Mouse (Mus musculus) granulocyte monocyte progenitor cell, adult 5-6 weeks (primary cell): ENCODE results near the gene Itsn1. TPM values are rescaled to one million over a fixed set of nuclear protein-coding genes. Genes with fewer than 3 reads are reported as not detected.

Experiments used
- ATAC-seq: replicated peaks from 2 replicates; pipeline ENCODE4 v1.8.0; 2016; ENCODE audit warnings: mild to moderate bottlenecking, moderate TSS enrichment, inconsistent platforms; ENCODE audit not compliant: poor library complexity, severe bottlenecking
- total RNA-seq, 2 experiments: library from RNA; stranded (forward) in 1 of 2; stranded (reverse) in 1 of 2; fragments of 200-712, 200-1000 nt in 1 of 2; fragments of >200 nt in 1 of 2; fragmentation: Nextera tagmentation in 1 of 2; gene quantifications; 2 replicates each; pipeline ENCODE4 v1.2.3; 2014 to 2017

The Itsn1 gene
- total RNA-seq, 2 experiments from 2014 or later: 7.0 to 10.7 TPM

- no peak for ATAC-seq
Measured at GRCm38 (mm10) chr16:91729821-91730441, 850 bp downstream of the Itsn1 start.

DNA sequence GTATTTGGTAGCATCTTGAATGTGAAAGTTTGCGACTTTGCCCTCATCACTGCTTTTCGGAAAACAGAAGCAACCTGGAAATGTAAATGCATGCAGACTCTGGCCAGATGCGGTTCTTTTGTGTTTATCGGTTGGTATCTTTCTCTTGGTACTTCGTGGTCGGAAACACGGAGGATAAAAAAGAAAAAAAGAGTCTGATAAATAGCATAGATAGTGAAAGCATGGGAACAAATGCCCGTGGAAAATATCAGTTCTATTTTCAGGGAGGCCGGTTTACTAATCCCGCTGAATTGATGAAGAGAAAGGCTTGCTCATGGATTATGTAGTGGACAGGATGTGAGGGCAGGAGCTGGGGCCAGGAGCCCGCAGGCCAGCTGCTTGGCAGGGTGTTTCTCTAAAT is 1.4 kb downstream of the Itsn1 start:
- ATAC-seq: no peak

GRCm38 (mm10) chr16:91732816-91733215 is 3.7 kb downstream of the Itsn1 start:
- no peak for ATAC-seq

GRCm38 (mm10) chr16:91734771-91735170 is 5.7 kb downstream of the Itsn1 start:
- peak; percentile 82 for ATAC-seq

DNA sequence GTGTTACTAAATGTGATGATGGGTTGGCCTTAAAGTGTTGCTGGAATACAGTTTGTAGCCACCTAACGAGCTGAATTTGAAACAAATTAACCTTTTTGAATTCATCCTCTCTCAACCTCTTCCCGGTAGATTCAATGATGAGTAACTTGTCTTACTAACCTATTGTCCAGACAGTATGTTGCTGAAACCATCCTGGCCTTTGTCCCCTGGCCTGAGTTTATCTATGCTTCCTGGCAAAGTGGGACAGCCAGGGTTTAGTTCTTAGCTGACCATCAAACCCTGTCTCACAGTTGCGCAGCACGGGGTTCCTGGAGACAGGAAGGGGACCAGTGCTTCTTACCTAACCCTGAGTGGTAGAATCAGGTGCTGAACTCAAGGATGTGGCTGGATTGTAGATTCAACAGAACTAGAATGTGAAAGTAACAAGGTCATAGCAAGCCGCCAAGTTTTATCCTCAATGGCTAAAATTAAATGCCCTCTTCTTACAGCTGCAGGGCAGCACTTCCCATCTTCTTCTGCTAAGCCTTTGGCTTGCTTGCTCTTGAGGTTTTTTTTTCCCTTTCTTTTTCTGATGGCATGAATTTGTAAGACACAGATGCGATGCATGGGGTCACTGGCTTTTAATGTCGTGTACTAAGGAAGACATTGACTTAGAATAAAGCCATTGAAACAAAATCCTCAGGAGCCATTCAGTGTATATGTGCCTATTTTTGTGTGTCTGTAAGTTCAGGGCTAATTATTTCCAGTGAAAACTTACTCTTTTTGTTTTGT is 7.2 kb downstream of the Itsn1 start:
- ATAC-seq: no peak

GRCm38 (mm10) chr16:91738505-91738904 is 9.4 kb downstream of the Itsn1 start:
- ATAC-seq: no peak

DNA sequence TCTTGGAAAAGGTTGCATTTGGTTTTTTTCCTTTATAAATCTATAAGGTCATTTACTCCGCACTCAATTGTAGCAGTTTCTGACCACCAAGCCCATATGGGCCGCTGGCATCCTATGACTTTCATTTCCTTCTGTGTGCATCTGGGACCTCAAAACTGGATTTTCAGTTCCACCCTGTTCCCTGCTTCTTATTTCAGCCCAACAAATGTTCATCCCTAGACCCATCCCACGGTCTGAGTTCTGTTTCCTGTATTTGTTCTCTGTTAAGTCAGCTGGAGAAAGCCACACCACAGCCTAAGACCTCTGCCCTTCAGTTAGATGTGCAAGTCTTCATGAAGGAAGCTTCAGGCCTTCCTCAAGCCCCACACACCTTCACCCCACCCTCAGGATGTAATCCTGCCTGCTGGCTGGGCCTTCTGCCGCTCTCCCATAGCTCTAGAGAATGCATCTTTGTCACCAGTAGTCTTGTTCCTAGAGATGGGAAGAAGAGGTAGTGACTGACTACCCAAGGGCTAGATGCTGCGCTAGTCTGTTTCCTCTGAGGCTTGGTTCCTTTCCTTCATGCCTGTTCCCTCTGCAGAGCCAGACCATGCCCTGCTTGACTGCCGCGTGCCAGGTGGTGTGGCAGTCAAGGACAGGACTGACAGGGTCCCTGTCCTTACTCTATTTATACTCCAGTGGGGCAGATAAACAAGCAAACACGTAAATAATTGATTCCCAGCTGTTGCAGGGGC is 11.3 kb downstream of the Itsn1 start:
- peak; percentile 73 for ATAC-seq

DNA sequence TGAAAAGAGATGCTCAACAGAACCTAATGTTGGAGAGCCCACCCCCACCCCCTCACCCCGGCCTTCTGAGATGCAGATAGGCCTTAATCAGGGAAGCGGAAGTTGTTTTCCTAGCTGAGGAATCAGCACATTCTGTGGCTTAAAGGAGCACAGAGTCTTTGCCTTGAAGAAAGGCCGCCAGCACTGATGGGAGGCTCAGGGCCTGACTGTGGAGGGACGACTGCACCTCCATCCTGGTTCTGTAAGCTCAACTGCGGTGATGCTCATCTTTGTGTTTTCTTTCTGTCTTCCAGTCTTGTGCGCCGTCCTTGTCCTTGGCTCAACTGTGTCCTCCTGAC is 11.8 kb downstream of the Itsn1 start:
- no peak for ATAC-seq

DNA sequence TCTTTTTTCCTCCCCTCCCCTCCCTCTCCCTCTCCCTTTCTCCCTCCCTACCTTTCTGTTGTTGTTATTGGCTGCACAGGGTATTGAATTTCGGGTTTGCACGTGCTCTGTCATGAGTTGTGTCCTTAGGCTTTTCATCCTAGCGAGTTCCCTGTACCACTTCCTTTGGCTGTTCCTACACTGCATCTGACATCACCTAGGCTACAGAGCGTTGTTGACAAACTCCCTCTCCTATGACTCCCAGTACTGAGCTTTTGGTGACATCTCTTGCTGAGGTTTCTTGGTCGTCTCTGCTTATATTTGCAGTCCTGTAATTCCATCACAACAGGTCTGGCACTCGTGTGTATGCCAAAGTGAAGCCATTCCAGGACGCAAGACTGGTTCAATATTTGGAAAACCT is 14.0 kb downstream of the Itsn1 start:
- no peak for ATAC-seq

- peak; percentile 77 for ATAC-seq
Measured at GRCm38 (mm10) chr16:91746101-91746950, 17.2 kb downstream of the Itsn1 start.

DNA sequence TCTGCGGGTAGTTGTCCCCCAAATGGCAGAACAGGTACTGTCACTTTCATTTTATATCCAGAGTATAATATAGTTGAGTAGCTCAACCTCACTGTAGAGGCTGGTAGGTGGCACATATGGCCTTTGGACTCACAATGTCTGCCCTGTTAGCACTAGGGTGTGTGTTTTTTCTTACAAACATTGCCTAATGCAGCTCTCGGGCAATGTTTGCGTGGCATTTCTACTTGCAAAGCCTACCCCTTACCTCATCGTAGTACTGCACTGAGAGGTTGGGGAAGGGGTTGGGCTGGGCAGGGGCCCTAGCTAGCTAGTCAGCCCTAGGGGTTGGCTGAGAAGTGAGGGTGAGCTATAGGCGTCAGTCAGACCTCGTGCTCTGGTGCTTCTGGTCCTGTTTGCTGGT is 18.5 kb downstream of the Itsn1 start:
- ATAC-seq: no peak

GRCm38 (mm10) chr16:91751644-91752385 is 22.7 kb downstream of the Itsn1 start:
- no peak for ATAC-seq

DNA sequence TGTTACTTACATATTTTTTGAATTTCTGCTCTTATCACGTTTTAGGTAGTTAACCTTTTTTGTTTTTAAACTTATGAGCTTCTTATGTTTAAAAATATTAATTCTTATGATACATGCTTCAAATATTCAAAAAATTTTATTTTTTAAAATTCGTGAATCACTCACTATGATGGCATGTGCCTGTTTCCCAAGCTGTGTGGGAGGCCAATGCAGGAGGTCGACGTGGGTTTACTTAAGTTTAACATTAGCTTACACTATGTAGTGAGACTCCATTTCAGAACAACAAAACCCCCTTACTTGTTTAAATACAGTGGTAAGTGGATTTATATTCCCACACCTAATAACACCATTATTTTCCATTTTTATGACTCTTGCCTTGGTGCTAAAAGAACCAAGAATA is 24.5 kb downstream of the Itsn1 start:
- ATAC-seq: no peak

GRCm38 (mm10) chr16:91754957-91755356 is 25.9 kb downstream of the Itsn1 start:
- ATAC-seq: peak; percentile 44; the same call in 1 of the 2 replicates

GRCm38 (mm10) chr16:91761202-91761601 is 32.1 kb downstream of the Itsn1 start:
- no peak for ATAC-seq

- ATAC-seq: peak; percentile 90
Measured at GRCm38 (mm10) chr16:91761761-91762160, 32.7 kb downstream of the Itsn1 start.

GRCm38 (mm10) chr16:91762476-91762875 is 33.4 kb downstream of the Itsn1 start:
- ATAC-seq: no peak

- ATAC-seq: peak; percentile 33; the same call in 1 of the 2 replicates
Measured at GRCm38 (mm10) chr16:91763975-91764374, 34.9 kb downstream of the Itsn1 start.

DNA sequence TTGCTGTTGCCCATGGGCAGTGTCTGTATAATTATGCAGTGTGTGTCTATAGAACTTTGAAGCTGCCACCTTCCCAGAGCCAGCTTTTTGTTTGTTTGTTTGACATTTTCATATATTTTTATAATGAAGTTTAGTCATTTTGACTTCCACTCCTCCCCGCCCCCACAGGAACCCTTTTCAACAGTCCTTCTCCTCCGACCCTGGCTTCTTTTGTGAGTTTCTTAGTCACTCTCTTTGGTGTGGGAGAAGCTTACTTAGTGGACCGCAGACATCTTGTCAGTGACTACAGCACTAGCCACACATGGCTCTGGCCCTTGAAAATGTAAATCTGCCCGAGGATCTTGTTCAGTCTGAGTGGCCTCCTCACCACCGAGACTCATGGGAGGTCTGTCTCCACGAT is 35.3 kb downstream of the Itsn1 start:
- no peak for ATAC-seq
